Mouse (Mus musculus) CH12.LX (cell line): ENCODE measurements around the gene Nacc2.

Experiments
- CHD2 ChIP-seq: IDR thresholded peaks from 2 replicates; pipeline ENCODE4 v1.6.1; 2011; ENCODE audit warnings: low read length, improper control_type of control experiment
- CTCF ChIP-seq, 2 experiments: IDR thresholded peaks in 1 of 2; conservative IDR thresholded peaks in 1 of 2; 2 replicates each; pipeline ENCODE4 v1.5.1; 2011 to 2012; ENCODE audit warnings: low read depth in 2 of 2, low read length in 2 of 2, improper control_type of control experiment in 1 of 2, inconsistent platforms in 1 of 2, mild to moderate bottlenecking in 1 of 2, moderate library complexity in 1 of 2
- EP300 ChIP-seq: IDR thresholded peaks from 2 replicates; pipeline ENCODE4 v1.6.1; 2011; ENCODE audit warnings: low read length, improper control_type of control experiment
- POLR2A ChIP-seq: IDR thresholded peaks from 2 replicates; pipeline ENCODE4 v1.6.1; 2011; ENCODE audit warnings: low read depth, mild to moderate bottlenecking, improper control_type of control experiment, low read length

- no peak for TF ChIP-seq EP300
- no peak for TF ChIP-seq CTCF (conservative IDR thresholded peaks at IDR 0.05 in 1 of 2, IDR thresholded peaks at IDR 0.05 in 1 of 2; ENCODE audit: low read depth in 2 of 2, low read length in 2 of 2)
- TF ChIP-seq POLR2A = no peak
- TF ChIP-seq CHD2 = no peak
These were observed 3.4 kb downstream of the Nacc2 start for GRCm38 (mm10) chr2:26119626-26120025.
